Mouse (Mus musculus): ENCODE data around the gene Pald1. TPM values are rescaled to one million over a fixed set of nuclear protein-coding genes. Genes with fewer than 3 reads are reported as not detected.

Gene Pald1
- polyA plus RNA-seq, 1 experiment from 2014 or later = 23.7 TPM

GRCm38 (mm10) chr10:61379340-61380040 lies 3.8 kb downstream of the Pald1 start:
- Histone ChIP-seq H3K4me2 (no peak overlapping the region; the same call in 1 of the 2 replicates), H3K9ac (no peak overlapping the region), H3K4me1 (peaks cover 34% of the 10 kb centered on the region), H3K27ac (no peak overlapping the region), H3K27me3 (replicated peaks) (no peaks in the 10 kb centered on the region), H3K9me3 (no peaks in the 10 kb centered on the region), H3K36me3 (replicated peaks) (no peaks in the 10 kb centered on the region), H3K4me3 (no peak overlapping the region)
- 83% methylated on average over 13 of the region's 13 CpGs for WGBS
- ATAC-seq (replicated peaks) = no peak

GRCm38 (mm10) chr10:61378698-61379097 lies 4.6 kb downstream of the Pald1 start:
- Histone ChIP-seq H3K27me3 (replicated peaks) (no peaks in the 10 kb centered on the region), H3K4me2 (no peak overlapping the region), H3K27ac (no peak overlapping the region), H3K4me1 (peaks cover 28% of the 10 kb centered on the region), H3K9ac (no peak overlapping the region), H3K9me3 (peaks cover 3% of the 10 kb centered on the region; the same call in 1 of the 2 replicates), H3K36me3 (replicated peaks) (no peaks in the 10 kb centered on the region), H3K4me3 (no peak overlapping the region)
- WGBS = 84% methylated on average over 5 of the region's 5 CpGs
- ATAC-seq (replicated peaks) = no peak

- peaks cover 26% of the 10 kb centered on the region for H3K4me1 ChIP-seq
- H3K9ac ChIP-seq = no peak overlapping the region
- ATAC-seq (replicated peaks) = no peak
- H3K27ac ChIP-seq = no peak overlapping the region
- no peaks in the 10 kb centered on the region for H3K36me3 ChIP-seq (replicated peaks)
- H3K4me3 ChIP-seq = no peak overlapping the region
- no peak overlapping the region for H3K4me2 ChIP-seq
- no peaks in the 10 kb centered on the region for H3K27me3 ChIP-seq (replicated peaks)
- peaks cover 3% of the 10 kb centered on the region; the same call in 1 of the 2 replicates for H3K9me3 ChIP-seq
- whole genome bisulfite sequencing = 95% methylated on average over 5 of the region's 5 CpGs
Observed at GRCm38 (mm10) chr10:61378050-61378449, 5.3 kb downstream of the Pald1 start.

GRCm38 (mm10) chr10:61374771-61375481 lies 8.4 kb downstream of the Pald1 start:
- ATAC-seq (replicated peaks) = no peak
- Histone ChIP-seq H3K27ac (no peak overlapping the region), H3K4me1 (0 out of 2 replicates have a peak, but pooled peaks cover 2% of the 10 kb centered on the region), H3K4me2 (no peak overlapping the region), H3K36me3 (replicated peaks) (no peaks in the 10 kb centered on the region), H3K4me3 (no peak overlapping the region), H3K9ac (no peak overlapping the region), H3K9me3 (peaks cover 3% of the 10 kb centered on the region; the same call in 1 of the 2 replicates), H3K27me3 (replicated peaks) (no peaks in the 10 kb centered on the region)
- WGBS = 78% methylated on average over 6 of the region's 6 CpGs

GRCm38 (mm10) chr10:61374076-61374475 lies 9.3 kb downstream of the Pald1 start:
- Histone ChIP-seq H3K27ac (no peak overlapping the region), H3K9ac (no peak overlapping the region), H3K4me1 (no peaks in the 10 kb centered on the region), H3K4me3 (no peak overlapping the region), H3K27me3 (replicated peaks) (no peaks in the 10 kb centered on the region), H3K4me2 (no peak overlapping the region), H3K9me3 (peaks cover 3% of the 10 kb centered on the region; the same call in 1 of the 2 replicates), H3K36me3 (replicated peaks) (no peaks in the 10 kb centered on the region)
- 64% methylated on average over 4 of the region's 4 CpGs for WGBS
- ATAC-seq (replicated peaks) = no peak

- Histone ChIP-seq H3K27me3 (replicated peaks) (no peaks in the 10 kb centered on the region), H3K4me3 (no peak overlapping the region), H3K4me2 (no peak overlapping the region), H3K27ac (no peak overlapping the region), H3K36me3 (replicated peaks) (no peaks in the 10 kb centered on the region), H3K4me1 (no peaks in the 10 kb centered on the region), H3K9me3 (peaks cover 3% of the 10 kb centered on the region; the same call in 1 of the 2 replicates), H3K9ac (no peak overlapping the region)
- no peak for ATAC-seq (replicated peaks)
- WGBS = 71% methylated on average over 4 of the region's 4 CpGs
Observed at GRCm38 (mm10) chr10:61372585-61372923, 10.8 kb downstream of the Pald1 start.

- Histone ChIP-seq H3K27me3 (replicated peaks) (no peaks in the 10 kb centered on the region), H3K4me1 (no peaks in the 10 kb centered on the region), H3K9me3 (peaks cover 3% of the 10 kb centered on the region; the same call in 1 of the 2 replicates), H3K4me2 (no peak overlapping the region), H3K4me3 (no peak overlapping the region), H3K36me3 (replicated peaks) (no peaks in the 10 kb centered on the region), H3K27ac (no peak overlapping the region), H3K9ac (no peak overlapping the region)
- 88% methylated on average over 9 of the region's 9 CpGs for WGBS
- ATAC-seq (replicated peaks) = no peak
Observed at GRCm38 (mm10) chr10:61371884-61372584, 11.3 kb downstream of the Pald1 start.

- ATAC-seq (replicated peaks) = no peak
- Histone ChIP-seq H3K4me2 (no peak overlapping the region), H3K9me3 (peaks cover 3% of the 10 kb centered on the region; the same call in 1 of the 2 replicates), H3K9ac (no peak overlapping the region), H3K27ac (no peak overlapping the region), H3K27me3 (replicated peaks) (no peaks in the 10 kb centered on the region), H3K4me1 (no peaks in the 10 kb centered on the region), H3K4me3 (no peak overlapping the region), H3K36me3 (replicated peaks) (no peaks in the 10 kb centered on the region)
- 82% methylated on average over 18 of the region's 18 CpGs for WGBS
Observed at GRCm38 (mm10) chr10:61370273-61370979, 12.9 kb downstream of the Pald1 start.

GRCm38 (mm10) chr10:61369755-61370154 lies 13.6 kb downstream of the Pald1 start:
- H3K4me3 ChIP-seq = no peak overlapping the region
- H3K4me2 ChIP-seq = no peak overlapping the region
- H3K36me3 ChIP-seq (replicated peaks) = no peaks in the 10 kb centered on the region
- peaks cover 3% of the 10 kb centered on the region; the same call in 1 of the 2 replicates for H3K9me3 ChIP-seq
- H3K27ac ChIP-seq = no peak overlapping the region
- 58% methylated on average over 5 of the region's 5 CpGs for WGBS
- H3K9ac ChIP-seq = no peak overlapping the region
- H3K4me1 ChIP-seq = no peaks in the 10 kb centered on the region
- no peak for ATAC-seq (replicated peaks)
- H3K27me3 ChIP-seq (replicated peaks) = no peaks in the 10 kb centered on the region

- no peak for ATAC-seq (replicated peaks)
- whole genome bisulfite sequencing = 78% methylated on average over 1 of the region's 1 CpGs
- H3K36me3 ChIP-seq (replicated peaks) = no peaks in the 10 kb centered on the region
- no peak overlapping the region for H3K9ac ChIP-seq
- no peak overlapping the region for H3K4me3 ChIP-seq
- H3K4me1 ChIP-seq = no peaks in the 10 kb centered on the region
- H3K4me2 ChIP-seq = no peak overlapping the region
- H3K9me3 ChIP-seq = no peaks in the 10 kb centered on the region
- H3K27me3 ChIP-seq (replicated peaks) = no peaks in the 10 kb centered on the region
- H3K27ac ChIP-seq = no peak overlapping the region
Observed at GRCm38 (mm10) chr10:61365902-61366301, 17.4 kb downstream of the Pald1 start.

GRCm38 (mm10) chr10:61364431-61364830 lies 18.9 kb downstream of the Pald1 start:
- no peaks in the 10 kb centered on the region for H3K27me3 ChIP-seq (replicated peaks)
- ATAC-seq (replicated peaks) = no peak
- no peaks in the 10 kb centered on the region for H3K4me1 ChIP-seq
- no peak overlapping the region for H3K4me2 ChIP-seq
- H3K36me3 ChIP-seq (replicated peaks) = no peaks in the 10 kb centered on the region
- 97% methylated on average over 6 of the region's 6 CpGs for WGBS
- no peak overlapping the region for H3K4me3 ChIP-seq
- no peak overlapping the region for H3K9ac ChIP-seq
- H3K9me3 ChIP-seq = no peaks in the 10 kb centered on the region
- H3K27ac ChIP-seq = no peak overlapping the region

GRCm38 (mm10) chr10:61362992-61363391 lies 20.3 kb downstream of the Pald1 start:
- no peak overlapping the region for H3K9ac ChIP-seq
- no peak overlapping the region for H3K27ac ChIP-seq
- H3K4me1 ChIP-seq = no peaks in the 10 kb centered on the region
- no peak overlapping the region for H3K4me3 ChIP-seq
- no peak overlapping the region for H3K4me2 ChIP-seq
- ATAC-seq (replicated peaks) = no peak
- H3K27me3 ChIP-seq (replicated peaks) = no peaks in the 10 kb centered on the region
- WGBS = 89% methylated on average over 8 of the region's 8 CpGs
- H3K9me3 ChIP-seq = no peaks in the 10 kb centered on the region
- no peaks in the 10 kb centered on the region for H3K36me3 ChIP-seq (replicated peaks)
